Mouse (Mus musculus) heart, postnatal 0 days (tissue): ENCODE measurements around the gene Ddrgk1. TPM values are rescaled to one million over a fixed set of nuclear protein-coding genes. Genes with fewer than 3 reads are reported as not detected.

ENCODE experiments used
- ATAC-seq: fragments of 200-750 bp; cut with Nextera tagmentation; 2 replicates; pipeline ENCODE4 v1.8.0; 2017; ENCODE audit warnings: low read depth, moderate number of reproducible peaks, moderate library complexity; ENCODE audit not compliant: insufficient read depth
- DNase-seq: peaks from one replicate; pipeline ENCODE4 v3.0.0-alpha.2; 2016; ENCODE audit warnings: low spot score
- H3K27ac ChIP-seq: fragments of 300-500 bp; sonication (generic); 2 replicates; pipeline ENCODE4 v1.5.1; 2014; ENCODE audit warnings: low read depth, mild to moderate bottlenecking
- H3K27me3 ChIP-seq: fragments of 300-500 bp; sonication (generic); 2 replicates; pipeline ENCODE4 v1.6.1; 2014; ENCODE audit warnings: low read length, mixed read lengths; ENCODE audit not compliant: control insufficient read depth, insufficient read depth
- H3K36me3 ChIP-seq: fragments of 300-500 bp; sonication (generic); replicated peaks from 2 replicates; pipeline ENCODE4 v1.6.1; 2014; ENCODE audit warnings: low read length, mixed read lengths; ENCODE audit not compliant: control insufficient read depth, insufficient read depth
- H3K4me1 ChIP-seq: fragments of 300-500 bp; sonication (generic); 2 replicates; pipeline ENCODE4 v1.6.1; 2014; ENCODE audit warnings: antibody characterized with exemption; ENCODE audit not compliant: control insufficient read depth, insufficient read depth
- H3K4me2 ChIP-seq: fragments of 300-500 bp; sonication (generic); 2 replicates; pipeline ENCODE4 v1.6.1; 2014; ENCODE audit warnings: low read depth, mild to moderate bottlenecking, low read length, moderate library complexity
- H3K4me3 ChIP-seq: fragments of 300-500 bp; sonication (generic); 2 replicates; pipeline ENCODE4 v1.5.1; 2014; ENCODE audit warnings: low read depth, low read length
- H3K9ac ChIP-seq: fragments of 300-500 bp; sonication (generic); replicated peaks from 2 replicates; pipeline ENCODE4 v1.6.1; 2014; ENCODE audit warnings: low read depth, low read length, mixed read lengths
- H3K9me3 ChIP-seq: fragments of 300-500 bp; sonication (generic); replicated peaks from 2 replicates; pipeline ENCODE4 v1.6.1; 2016; ENCODE audit warnings: low read length; ENCODE audit not compliant: control insufficient read depth
- CTCF ChIP-seq: IDR thresholded peaks from 2 replicates; pipeline ENCODE4 v1.5.1; 2016; ENCODE audit warnings: antibody characterized with exemption, control low read depth, low read depth
- EP300 ChIP-seq: IDR thresholded peaks from 2 replicates; pipeline ENCODE4 v1.6.1; 2016; ENCODE audit warnings: antibody characterized with exemption, low read depth
- WGBS: fragments of 180-500 bp; shearing (Covaris S2); extraction: QIAGEN DNeasy Blood & Tissue Kit; methylation state at CpG from one replicate; pipeline ENCODE4 v1.1.7; 2014; 5-methylcytosine and 5-hydroxymethylcytosine counted together
- polyA plus RNA-seq: library from polyadenylated mRNA; unstranded; fragments of >200 nt; fragmentation: Nextera tagmentation; extraction: Ambion mirVana; gene quantifications from 2 replicates; pipeline ENCODE4 v1.2.1, GENCODE M21; 2015
- total RNA-seq: library from RNA; depleted of rRNA; stranded (reverse); fragments of >200 nt; gene quantifications from 2 replicates; pipeline ENCODE4 v1.2.3, GENCODE M21; 2014; ENCODE audit warnings: low replicate concordance; rRNA removed

Gene Ddrgk1
- total and polyA plus RNA-seq, 2 experiments from 2014 or later = 29.4 to 63.7 TPM

DNA sequence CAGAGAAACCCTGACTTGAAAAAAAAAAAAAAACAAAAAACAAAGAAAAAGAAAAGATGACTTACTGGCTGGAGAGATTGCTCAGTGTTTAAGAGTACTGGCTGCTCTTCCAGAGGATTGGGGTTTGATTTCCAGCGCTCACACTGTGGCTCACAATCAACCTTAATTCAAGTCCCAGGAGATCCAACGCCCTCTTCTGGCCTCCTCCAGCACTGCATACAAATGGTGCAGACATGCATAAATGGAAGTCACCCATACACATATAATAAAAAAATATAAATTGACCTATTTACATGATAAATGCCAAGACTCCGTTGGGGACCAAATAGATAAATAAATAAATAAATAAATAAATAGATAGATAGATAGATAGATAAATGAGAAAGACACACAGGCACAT, 36.0 kb downstream of the Ddrgk1 start:
- TF ChIP-seq EP300 (no peak), CTCF (no peak)
- peaks cover 25% of the 10 kb centered on the region for H3K36me3 ChIP-seq
- no peak for DNase-seq
- no peak overlapping the region for H3K4me3 ChIP-seq
- WGBS = 68% methylated on average over 3 of the region's 3 CpGs
- no peak for ATAC-seq
- H3K9me3 ChIP-seq = no peaks in the 10 kb centered on the region
- H3K4me1 ChIP-seq = peaks cover 7% of the 10 kb centered on the region
- no peak overlapping the region for H3K27ac ChIP-seq
- H3K27me3 ChIP-seq = 0 out of 2 replicates have a peak, but pooled peaks cover 4% of the 10 kb centered on the region
- no peak overlapping the region for H3K9ac ChIP-seq
- no peak overlapping the region; the same call in 1 of the 2 replicates for H3K4me2 ChIP-seq

DNA sequence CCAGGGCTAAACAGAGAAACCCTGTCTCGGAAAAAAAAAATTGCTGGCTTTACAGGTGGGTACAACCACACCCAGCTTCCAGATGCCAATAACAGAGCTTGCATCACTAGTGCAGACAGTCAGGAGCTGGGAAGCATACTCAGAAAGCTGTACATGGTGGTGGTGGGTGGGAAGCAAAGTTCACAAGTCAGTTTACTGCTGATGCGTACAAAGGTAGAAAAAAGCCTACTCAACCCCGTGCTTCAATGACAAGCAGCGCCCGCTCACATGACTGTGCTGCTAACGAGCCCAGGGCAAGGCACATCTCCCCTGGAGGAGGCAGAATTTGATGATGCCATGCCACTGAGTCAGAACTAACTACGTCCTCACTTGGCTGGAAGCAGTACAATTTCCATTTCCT, 45.5 kb downstream of the Ddrgk1 start:
- no peak overlapping the region for H3K9ac ChIP-seq
- H3K4me3 ChIP-seq = no peak overlapping the region
- no peaks in the 10 kb centered on the region for H3K27me3 ChIP-seq
- 82% methylated on average over 7 of the region's 7 CpGs for WGBS
- TF ChIP-seq CTCF (no peak), EP300 (no peak)
- no peak overlapping the region for H3K4me2 ChIP-seq
- no peak overlapping the region for H3K27ac ChIP-seq
- H3K36me3 ChIP-seq = peaks cover 40% of the 10 kb centered on the region
- H3K9me3 ChIP-seq = no peaks in the 10 kb centered on the region
- DNase-seq (no peak), ATAC-seq (no peak)
- H3K4me1 ChIP-seq = no peaks in the 10 kb centered on the region

DNA sequence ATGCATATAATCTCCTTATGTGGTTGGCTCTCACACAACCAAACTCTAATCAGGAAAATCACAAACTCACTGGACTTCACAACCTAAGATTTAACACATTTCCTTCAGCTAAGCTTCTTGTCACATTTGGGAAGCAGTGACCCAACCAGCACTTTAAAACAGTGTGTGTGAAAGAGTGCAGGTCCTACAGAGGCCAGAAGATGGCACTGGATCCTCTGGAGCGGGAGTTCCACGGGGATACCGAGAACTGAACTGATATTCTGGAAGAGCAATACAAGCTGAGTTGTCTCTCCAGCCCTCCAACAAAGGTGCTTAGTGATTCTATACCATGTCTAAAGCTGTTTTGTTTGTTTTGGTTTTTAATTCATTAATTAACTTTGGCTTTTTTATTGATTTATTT, 51.4 kb downstream of the Ddrgk1 start:
- Histone ChIP-seq H3K4me3 (no peak overlapping the region), H3K9ac (no peak overlapping the region), H3K9me3 (no peaks in the 10 kb centered on the region), H3K36me3 (peaks cover 37% of the 10 kb centered on the region), H3K27ac (no peak overlapping the region), H3K4me2 (no peak overlapping the region), H3K27me3 (no peaks in the 10 kb centered on the region), H3K4me1 (no peaks in the 10 kb centered on the region)
- 74% methylated on average over 3 of the region's 3 CpGs for WGBS
- peak; percentile 28; the same call in 1 of the 2 replicates for TF ChIP-seq CTCF
- no peak for TF ChIP-seq EP300
- no peak for DNase-seq
- ATAC-seq = no peak

Other genes with a start within 250 kb of the Ddrgk1 start
- 37.9 and 46.0 TPM in 2 replicates for gene Vps16, start 240.3 kb downstream of the Ddrgk1 start, total RNA-seq
- gene Vps16, start 240.3 kb downstream of the Ddrgk1 start, polyA plus RNA-seq = 29.4 and 30.2 TPM in 2 replicates
- 6.4 and 11.5 TPM in 2 replicates for gene Pced1a, start 240.0 kb downstream of the Ddrgk1 start, total RNA-seq
- gene Pced1a, start 240.0 kb downstream of the Ddrgk1 start, polyA plus RNA-seq = 2.7 and 3.4 TPM in 2 replicates
- 21.7 and 39.5 TPM in 2 replicates for gene Ptpra, start 214.4 kb downstream of the Ddrgk1 start, total RNA-seq
- 44.2 and 44.5 TPM in 2 replicates for gene Ptpra, start 214.4 kb downstream of the Ddrgk1 start, polyA plus RNA-seq
- gene Mrps26, start 100.9 kb downstream of the Ddrgk1 start, total RNA-seq = 69.4 and 74.0 TPM in 2 replicates
- gene Mrps26, start 100.9 kb downstream of the Ddrgk1 start, polyA plus RNA-seq = 86.9 and 87.7 TPM in 2 replicates
- gene Oxt, start 88.5 kb downstream of the Ddrgk1 start, total RNA-seq = not detected in 2 replicates
- not detected in 2 replicates for gene Oxt, start 88.5 kb downstream of the Ddrgk1 start, polyA plus RNA-seq
- not detected in 2 replicates for gene Avp, start 82.1 kb downstream of the Ddrgk1 start, total RNA-seq
- gene Avp, start 82.1 kb downstream of the Ddrgk1 start, polyA plus RNA-seq = 0.22 and 0.51 TPM in 2 replicates
- 8.2 and 9.8 TPM in 2 replicates for gene Fastkd5, start 34.6 kb downstream of the Ddrgk1 start, total RNA-seq
- 9.8 TPM in 2 replicates for gene Fastkd5, start 34.6 kb downstream of the Ddrgk1 start, polyA plus RNA-seq
- gene Ubox5, start 34.6 kb downstream of the Ddrgk1 start, total RNA-seq = 1.0 and 2.1 TPM in 2 replicates
- gene Ubox5, start 34.6 kb downstream of the Ddrgk1 start, polyA plus RNA-seq = 4.4 and 4.5 TPM in 2 replicates
- gene Lzts3, start 21.9 kb downstream of the Ddrgk1 start, total RNA-seq = 5.3 TPM in 2 replicates
- 0.77 and 0.81 TPM in 2 replicates for gene Lzts3, start 21.9 kb downstream of the Ddrgk1 start, polyA plus RNA-seq
- 72.8 and 100 TPM in 2 replicates for gene Itpa, start 3.0 kb upstream of the Ddrgk1 start, total RNA-seq
- 67.3 TPM in 2 replicates for gene Itpa, start 3.0 kb upstream of the Ddrgk1 start, polyA plus RNA-seq
- 0.99 and 1.1 TPM in 2 replicates for gene Slc4a11, start 32.9 kb upstream of the Ddrgk1 start, total RNA-seq
- gene Slc4a11, start 32.9 kb upstream of the Ddrgk1 start, polyA plus RNA-seq = 0.03 and 0.07 TPM in 2 replicates
- gene 4930402H24Rik, start 241.7 kb upstream of the Ddrgk1 start, total RNA-seq = 82.3 and 89.9 TPM in 2 replicates
- gene 4930402H24Rik, start 241.7 kb upstream of the Ddrgk1 start, polyA plus RNA-seq = 39.5 and 41.8 TPM in 2 replicates
- 18.5 and 20.7 TPM in 2 replicates for gene Atrn, start 241.8 kb upstream of the Ddrgk1 start, total RNA-seq
- gene Atrn, start 241.8 kb upstream of the Ddrgk1 start, polyA plus RNA-seq = 3.2 and 3.3 TPM in 2 replicates